Mouse (Mus musculus) layer of hippocampus, adult 9-11 months (tissue): ENCODE results near the gene Ptk6.
"Not testable (repeated sequence)": the region's sequence is repeated elsewhere in the genome, so short reads cannot be mapped to it uniquely, and the experiment has no call there.

Experiments
- DNase-seq: peaks from one replicate; pipeline ENCODE4 v3.0.0; 2022

Ptk6 gene

DNA sequence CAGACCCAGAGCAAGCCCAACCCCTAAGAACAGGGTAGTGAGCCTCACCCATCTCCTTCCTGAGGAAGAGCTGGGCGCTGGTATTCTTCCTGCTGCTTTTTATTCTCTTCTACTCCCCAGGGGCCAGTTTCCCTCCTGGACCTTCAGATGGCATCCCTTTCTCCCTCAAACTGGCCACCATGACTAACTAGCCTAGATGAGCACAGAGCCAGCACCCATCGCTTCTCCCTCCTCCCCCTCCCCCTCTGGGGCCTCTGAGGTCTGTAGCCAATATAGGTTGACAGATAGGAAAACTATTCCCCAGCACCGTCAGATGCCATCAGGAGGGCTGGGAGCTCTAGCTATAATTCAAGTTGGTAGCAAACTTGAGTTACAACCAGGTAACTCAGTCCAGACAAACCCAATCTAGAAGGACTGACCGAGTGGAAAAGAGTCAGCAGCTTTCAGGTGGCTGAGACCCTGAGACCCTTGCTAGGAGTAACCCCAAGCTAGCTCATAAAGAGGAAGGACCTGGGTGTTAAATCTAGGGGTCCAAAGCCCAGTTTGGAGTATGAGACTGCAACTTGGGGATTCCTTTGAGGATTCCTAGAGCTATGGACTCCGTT, 16.4 kb upstream of the Ptk6 start:
- DNase-seq: no peak

DNA sequence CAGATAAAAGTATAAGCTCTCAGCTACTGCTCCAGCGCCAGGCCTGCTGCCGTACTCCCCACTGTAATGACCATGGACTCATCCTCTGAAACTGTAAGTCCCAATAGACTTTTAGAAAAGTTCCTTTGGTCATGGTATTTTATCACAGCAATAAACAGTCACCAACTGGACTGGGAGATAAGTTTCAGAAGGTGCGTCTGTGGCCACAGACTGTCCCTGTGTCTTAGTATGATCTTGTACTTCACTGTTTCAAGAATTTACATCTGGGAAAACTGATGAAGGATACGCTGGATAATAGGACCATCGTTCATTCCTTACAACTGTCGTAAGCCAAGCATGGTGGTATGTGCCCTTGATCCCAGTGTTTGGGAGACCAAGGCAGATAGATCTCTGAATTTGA, 13.4 kb upstream of the Ptk6 start:
- DNase-seq: no peak

DNA sequence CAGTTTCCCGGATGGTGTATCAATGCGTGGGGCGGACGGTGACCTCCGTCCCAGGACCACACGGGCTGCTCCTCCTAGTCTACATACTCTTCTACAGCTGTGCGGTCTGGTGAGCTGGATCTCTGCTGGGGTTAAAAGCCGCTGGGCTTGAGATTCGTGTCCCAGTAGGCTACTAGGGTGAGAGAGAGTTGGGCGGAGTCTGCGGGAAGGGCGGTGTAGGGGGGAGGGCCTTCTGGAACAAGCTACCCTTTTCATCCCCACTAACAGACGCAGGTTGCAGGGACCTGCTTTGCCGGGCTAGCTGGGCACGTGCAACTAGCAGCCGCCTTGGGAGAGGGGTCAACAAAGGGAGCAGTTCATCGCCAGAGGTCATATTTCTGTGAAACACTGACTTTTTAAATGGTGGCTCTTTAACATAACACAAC, 10.4 kb upstream of the Ptk6 start, which contains the start of gene Srms:
TSS of gene Srms (minus strand) at position 165 of the 425 bp plus-strand sequence.
- DNase-seq: no peak

DNA sequence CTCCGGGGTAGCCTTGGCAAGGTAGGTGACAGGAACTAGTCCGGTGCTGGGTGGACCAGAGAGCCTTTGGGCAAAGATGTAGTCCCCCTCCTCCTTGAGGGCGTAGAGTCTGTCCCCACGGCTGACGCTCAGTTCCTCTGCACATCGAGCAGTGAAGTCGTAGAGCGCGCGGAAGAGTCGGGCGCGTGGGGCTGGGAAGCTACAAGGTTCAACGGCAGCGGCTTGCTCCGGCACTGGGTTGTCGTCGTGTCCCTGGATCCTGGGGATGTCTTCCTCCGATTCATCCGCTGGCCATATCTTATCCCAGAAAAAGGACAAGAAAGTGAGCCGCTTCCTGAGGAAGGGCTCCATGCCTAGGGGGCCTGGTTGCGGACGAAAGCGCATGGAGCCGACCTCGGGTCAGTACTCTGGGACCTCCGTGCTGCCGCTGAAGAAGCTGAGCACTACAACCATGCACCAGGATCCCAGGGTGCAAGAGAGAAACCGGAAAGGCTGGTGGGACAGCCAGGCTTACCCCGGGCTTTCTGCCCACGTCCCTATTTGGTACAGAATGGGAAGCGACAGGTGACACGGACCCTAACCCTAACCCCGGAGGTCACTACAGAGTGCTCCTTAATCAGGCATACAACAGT, 9.9 kb upstream of the Ptk6 start:
- no peak for DNase-seq

DNA sequence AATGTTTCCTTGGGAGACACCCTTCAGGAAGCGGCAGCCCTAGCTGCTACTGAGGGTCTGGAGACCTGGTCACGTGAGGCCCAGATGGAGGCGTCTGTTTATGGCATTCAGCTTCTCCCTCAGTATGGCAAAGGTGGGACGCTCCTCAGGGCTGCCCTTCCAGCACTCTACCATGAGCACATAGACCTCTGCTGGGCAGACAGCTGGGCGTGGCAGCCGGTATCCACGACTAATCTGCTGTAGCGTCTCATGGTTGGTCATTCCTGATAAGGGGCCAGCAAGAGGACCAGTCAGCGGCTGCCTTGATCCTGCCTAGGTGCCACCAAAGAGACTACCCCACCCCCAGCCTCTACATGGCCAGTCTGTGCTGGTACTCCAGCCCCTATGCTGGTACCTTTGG, 3.5 kb upstream of the Ptk6 start:
- DNase-seq: no peak

DNA sequence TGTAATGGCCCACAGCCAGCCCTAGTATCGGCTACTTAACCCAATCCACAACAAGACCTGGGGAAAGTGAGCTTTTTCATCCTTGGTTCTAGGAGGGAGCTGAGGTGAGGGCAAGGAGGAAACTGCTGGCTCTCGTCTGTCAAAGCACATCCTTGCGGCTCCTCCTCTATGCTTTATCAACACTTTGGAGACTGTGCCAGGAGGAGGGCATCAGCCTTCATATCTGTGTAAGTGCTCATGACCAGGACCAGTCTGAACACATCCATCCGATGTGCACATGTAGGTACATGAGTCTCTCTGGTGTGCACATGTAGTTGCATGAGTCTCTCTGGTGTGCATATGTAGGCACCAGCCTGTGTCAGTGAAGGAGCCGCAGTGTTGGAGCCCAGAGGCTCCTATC, 3.1 kb upstream of the Ptk6 start:
- DNase-seq: no peak

DNA sequence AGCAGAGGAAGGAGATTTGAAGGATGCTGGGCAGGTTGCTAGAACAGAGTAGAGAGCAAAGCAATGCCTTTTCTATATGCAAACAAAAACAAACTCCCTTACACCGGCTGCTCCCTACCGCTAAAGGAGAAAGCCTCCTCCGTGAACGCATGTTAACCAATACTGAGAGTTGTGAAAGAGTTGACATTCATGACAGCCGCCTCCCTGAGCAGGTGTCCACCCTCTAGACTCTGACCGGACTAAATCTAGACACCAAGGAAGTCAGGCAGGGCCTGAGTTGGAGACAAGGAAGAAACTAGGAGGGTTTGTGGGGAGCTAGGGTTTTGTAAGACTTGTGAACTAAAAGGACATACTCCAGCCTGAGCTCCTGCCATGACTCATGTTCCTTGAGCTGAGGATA, 297 bp upstream of the Ptk6 start:
- DNase-seq: no peak

DNA sequence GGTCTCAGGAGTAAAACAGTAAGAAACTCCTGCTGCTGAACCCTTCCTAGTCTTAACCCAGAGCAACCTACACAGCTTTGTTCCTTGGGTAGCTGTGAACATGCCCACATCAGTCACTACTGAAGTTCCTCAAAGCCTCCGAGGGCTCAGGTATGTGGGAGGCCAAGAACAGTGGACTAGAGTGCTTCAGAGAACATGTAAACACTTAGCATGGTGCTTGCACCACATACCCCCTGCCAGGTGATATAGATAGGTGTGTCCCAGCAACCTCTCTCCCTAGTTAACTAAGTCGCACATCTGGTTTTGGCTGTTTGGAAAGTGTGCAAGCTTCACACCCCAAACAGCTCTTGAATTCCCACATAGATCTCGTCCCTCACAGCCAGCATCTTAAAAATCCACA, 983 bp downstream of the Ptk6 start:
- no peak for DNase-seq

DNA sequence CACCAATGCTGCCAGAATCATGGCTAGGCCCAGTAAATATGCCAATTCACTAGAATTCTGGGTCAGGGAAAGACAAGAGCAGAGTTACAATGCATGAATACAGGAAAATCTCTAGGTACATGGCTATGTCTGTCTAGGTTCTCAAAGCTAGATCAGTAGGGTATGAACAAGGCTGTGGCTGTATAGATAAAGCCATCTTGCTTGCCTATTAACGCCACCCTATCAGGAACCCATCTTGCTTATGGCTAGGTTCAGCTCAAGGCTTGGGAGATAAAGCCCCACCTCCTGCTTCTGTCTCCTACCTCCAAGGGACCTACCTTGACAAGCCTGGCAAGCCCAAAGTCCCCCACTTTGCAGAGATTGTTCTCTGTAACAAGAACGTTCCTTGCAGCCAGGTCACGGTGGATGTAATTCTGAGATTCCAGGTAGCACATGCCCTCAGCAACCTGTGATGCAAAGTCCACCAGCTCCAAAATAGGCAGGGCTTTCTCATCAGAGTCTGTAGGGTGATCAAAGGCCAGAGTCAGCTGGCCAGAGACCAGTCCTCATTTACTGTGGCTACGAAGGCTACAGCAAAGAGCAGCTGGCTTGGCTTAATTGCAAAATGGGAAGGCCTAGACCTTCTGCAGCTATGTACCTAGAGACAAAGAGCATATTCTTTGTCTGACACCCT, 5.8 kb downstream of the Ptk6 start:
- no peak for DNase-seq

DNA sequence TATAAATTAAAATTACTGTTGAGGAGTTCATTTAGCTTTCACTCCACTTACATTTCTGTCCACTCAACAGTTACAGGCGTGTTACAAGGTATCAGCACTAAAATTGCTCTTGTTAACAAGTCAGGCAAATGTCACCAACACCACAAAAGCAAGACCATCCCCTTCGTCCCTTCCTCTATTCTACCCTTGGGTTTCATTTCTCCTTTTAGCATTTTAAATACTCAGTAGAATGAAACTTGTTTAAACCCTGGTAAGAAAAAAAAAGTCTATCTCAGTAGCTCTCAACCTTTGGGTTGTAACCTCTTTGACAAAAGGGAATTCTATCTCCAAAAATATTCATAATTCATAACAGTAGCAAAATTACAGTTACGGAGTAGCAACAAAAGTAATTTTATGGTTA, 9.5 kb downstream of the Ptk6 start:
- no peak for DNase-seq

DNA sequence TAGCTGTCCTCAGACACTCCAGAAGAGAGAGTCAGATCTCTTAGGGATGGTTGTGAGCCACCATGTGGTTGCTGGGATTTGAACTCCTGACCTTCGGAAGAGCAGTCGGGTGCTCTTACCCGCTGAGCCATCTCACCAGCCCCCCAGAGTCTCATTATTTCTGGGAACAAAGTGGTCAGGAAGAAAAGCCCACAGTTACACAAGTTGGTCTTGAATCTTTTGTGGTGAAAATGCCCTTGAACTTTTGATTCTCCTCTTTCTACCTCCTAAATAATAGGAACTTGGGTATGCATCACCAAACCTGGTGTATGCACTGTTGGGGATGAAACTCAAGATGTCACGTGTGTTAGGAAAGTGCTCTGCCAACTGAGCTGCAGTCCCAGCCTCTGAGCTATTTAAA, 10.7 kb downstream of the Ptk6 start:
- no peak for DNase-seq

DNA sequence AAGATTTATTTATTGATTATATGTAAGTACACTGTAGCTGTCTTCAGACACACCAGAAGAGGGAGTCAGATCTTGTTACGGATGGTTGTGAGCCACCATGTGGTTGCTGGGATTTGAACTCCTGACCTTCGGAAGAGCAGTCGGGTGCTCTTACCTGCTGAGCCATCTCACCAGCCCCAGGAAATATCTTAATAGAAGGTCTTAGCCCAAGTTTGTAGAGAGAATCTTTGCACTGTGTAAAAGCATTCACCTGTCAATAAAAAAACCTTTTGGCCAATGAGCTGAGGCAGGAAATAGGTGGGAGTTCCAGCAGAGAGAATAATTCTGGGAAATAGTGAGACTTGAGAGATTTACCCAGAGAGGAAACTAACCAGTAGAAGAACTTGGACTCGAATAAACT, 11.2 kb downstream of the Ptk6 start:
- not testable (repeated sequence) for DNase-seq

DNA sequence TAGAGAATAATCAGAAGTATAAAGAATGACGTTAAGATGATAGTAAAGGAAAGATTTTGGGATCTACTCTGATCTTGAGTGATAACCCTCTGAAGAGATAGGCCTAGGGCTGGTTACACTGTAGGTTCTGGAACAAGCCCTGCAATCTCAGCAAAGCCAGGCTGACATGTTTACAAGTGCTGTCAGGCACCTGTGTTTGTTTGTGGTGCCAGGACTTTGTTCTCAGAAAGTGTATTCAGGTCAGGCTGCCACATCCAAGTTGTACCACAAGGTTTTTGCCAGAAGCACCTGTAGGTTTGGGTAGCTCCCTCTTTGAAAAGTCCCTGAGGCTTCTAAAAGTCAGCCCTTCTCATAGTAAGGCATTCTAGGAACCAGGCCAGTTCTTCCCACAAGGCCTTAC, 13.3 kb downstream of the Ptk6 start:
- no peak for DNase-seq

DNA sequence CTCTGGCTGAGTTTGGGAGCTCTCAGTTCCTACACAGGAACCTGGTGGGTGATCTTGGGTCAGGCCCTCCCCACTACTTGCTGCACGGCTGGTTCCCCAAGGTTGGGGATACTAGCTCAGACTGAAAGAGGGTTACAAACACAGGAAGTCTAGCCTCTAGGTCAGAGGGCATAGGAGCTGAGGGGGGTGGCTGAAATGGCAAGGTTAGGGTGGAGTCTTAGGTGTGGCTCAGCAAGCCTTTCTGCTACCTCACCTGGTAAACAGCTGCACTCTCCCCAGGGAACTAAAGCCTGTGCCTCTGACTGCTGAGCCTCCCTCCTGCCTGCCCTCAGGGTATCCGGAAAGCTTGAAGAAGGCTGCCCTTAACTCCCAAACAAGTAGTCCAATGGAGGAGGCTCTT, 13.9 kb downstream of the Ptk6 start:
- DNase-seq: no peak

DNA sequence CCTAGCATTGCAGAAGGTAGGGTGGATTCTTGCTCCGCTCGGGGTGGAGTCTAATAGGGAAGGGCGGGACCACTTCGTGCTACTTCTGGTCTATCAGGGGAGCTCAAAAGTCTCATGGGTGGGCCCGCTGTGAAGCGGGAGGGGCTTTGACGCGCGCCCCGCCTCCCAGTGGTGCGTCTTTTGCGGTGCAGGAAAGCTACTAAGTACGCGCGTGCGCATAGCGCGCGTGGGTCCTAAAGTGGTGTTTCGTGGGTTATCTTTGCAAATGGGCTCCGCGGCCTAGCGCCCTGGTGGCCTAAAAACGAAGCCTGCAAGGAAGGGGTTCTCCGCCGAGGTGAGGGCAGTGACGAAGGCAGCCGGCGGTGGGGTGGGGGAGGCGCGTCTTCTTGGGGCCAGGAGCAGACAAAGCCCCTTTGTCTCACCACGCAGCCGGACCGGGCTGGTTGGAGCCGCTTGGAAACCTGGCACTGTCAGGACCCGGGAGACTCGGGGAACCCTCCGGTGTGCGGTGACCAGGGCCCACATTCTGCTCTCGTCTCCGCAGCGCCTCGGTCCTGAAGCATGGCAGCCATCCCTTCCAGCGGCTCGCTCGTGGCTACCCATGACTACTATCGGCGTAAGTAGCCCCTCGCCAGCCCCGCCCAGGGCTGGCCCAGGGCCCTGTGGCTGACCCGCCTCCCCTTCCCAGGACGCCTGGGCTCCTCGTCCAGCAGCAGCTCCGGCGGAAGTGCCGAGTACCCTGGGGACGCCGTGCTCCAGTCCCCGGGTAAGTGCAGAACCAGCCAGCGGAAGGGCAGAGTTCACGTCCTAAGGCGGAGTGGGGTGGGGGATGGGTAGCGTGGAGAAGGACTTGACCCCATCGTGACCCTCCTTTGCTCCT, 15.2 kb downstream of the Ptk6 start, which contains the start of gene Ppdpf:
TSS of gene Ppdpf (plus strand) at position 127 of the 880 bp plus-strand sequence.
- peak; percentile 95 for DNase-seq

DNA sequence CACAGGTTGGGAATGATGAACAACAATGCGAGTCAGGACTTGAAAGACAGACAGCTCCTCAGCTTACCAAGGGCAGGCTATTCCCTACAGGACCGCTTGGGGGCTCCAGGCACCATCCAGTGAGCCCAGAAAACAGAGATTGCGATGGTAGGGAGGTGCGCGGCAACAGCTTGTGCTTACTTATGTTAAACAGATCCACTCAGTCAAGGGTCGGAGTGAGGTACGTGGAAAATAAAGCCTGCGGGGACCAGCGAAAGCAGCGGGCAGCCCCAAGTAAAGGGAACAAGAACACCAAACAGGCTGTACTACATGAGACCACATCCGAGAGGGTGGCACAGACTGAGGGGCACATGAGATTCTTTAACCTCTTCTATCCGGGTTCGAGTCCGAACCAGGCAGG, 16.0 kb downstream of the Ptk6 start:
- peak; percentile 87 for DNase-seq

DNA sequence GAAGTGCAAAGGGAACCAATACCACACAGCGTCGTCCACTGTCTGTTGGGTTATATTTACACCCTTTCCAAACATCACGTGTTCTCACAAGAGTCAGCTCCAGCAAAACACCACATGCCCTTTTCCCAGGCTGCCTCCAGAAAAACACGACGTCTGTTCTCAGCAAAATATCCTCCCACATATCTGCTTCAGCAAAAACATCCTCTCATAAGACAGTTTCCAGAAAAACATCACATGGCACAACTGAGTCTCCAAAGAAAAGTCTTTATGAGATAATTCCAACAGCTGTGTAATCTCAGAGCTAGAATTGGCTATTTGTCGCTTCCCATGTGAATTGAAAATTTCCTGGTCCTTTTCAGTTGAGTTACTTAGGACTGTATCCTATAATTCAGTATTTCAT, 21.7 kb downstream of the Ptk6 start:
- DNase-seq: no peak

DNA sequence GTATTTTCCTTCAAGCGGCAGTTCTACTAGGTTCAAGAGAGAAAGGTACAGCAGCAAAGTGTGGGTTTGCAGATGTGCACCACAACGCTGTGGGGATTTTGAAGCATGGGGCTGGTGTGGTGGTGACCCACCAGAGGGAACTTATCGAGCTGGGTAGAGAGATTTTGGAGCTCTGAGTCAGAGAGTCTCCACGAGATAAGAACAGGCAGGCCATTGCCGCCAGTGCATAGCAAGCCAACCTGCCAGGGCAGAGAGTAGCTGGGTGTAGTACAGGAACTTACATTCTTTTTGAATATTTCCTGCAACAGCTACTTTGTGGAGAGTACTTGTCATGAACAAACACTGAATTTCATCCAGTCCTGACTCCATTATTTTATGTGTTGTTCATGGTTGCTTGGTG, 24.1 kb downstream of the Ptk6 start:
- DNase-seq: no peak

DNA sequence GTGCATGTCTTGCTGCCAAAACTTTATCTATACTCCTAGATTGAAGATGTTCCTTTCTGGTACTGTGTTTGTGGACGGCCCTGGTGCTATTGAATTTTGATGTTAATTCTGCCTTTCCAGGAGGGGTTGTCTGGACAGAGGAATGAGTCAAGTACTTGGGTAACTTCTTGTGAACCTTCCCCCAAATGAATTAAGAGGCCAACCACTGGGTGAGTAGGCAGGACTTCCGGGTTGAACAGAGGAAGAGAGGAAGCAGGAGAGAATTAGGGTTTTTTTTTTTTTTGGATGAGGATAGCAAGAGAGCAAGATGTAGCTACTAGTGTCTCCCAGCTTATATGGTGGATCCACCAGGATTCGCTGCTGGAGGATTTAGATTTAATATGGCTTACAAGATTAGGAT, 24.6 kb downstream of the Ptk6 start:
- no peak for DNase-seq

DNA sequence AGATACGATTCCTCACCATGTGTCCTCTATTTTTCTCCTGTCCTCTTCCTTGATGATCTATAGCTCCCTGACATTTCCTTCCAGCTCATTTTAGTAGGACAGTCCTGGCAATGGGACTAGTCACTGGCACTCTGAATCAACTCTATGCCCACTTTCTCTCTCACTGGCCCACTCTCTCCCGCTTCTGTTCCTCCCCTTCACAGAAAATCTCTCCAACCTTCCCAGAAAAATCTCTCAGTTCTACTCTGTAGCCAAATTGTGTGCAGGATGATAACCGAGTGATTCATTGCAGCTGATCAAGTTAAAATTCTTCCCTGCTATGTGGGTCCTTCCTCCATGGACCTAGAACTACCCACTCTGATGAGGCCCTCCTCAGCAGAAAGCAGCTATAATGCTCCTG, 27.9 kb downstream of the Ptk6 start:
- no peak for DNase-seq

DNA sequence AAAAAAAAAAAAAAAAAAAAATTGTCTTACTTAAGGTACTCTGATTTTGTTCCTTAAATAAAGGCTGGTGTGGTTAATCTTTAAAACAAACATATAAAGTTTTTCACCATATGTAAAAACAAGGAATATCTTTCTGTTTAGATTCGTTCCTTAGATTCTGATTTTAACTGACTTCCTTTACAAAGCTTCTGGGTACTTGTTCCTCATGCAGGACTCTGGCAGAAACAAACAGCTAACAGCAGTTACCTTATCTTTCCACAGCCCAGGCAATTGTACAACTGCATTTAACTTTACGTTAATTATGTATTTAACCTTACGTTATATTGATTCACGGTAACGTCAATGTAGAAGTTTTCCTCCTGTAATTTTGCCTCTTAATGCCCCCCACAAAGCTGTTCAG, 36.1 kb downstream of the Ptk6 start:
- DNase-seq: no peak

DNA sequence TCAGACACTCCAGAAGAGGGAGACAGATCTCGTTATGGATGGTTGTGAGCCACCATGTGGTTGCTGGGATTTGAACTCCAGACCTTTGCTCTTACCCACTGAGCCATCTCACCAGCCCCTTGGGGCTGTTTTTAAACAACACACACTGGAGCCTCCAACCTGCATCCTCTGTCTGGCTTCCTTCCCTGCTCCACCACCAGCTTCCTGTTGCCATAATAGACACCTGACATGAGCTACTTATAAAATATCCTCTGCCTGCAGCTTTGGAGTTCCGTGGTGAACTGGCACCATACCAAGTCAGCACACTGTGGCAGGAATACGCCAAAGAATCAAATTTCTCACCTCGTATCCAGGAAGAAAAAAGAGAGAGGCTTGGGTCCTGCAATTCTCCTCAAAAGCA, 41.8 kb downstream of the Ptk6 start:
- DNase-seq: no peak

DNA sequence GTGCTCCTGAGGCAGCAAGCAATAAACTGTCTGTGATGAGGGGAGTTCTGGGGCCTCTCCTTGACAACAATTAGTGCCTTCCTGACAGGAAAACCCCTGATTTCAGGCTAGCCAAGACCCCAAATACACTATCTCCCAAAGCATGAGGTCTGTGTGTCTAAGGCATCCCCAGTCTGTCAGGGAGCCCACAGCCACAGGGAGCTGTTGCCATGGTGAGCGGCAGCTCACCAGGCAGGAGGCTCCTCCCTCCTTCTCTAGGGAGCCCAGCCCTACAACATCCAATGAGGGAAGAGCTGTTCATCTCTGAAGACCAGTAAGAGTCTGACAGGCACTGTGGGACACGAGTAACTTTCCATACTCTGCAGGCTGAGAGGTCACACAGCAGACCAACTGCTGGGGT, 42.8 kb downstream of the Ptk6 start:
- peak; percentile 91 for DNase-seq
